Comparison of ENCODE assay signal across 17 mouse cellular contexts in the genomic region with DNA sequence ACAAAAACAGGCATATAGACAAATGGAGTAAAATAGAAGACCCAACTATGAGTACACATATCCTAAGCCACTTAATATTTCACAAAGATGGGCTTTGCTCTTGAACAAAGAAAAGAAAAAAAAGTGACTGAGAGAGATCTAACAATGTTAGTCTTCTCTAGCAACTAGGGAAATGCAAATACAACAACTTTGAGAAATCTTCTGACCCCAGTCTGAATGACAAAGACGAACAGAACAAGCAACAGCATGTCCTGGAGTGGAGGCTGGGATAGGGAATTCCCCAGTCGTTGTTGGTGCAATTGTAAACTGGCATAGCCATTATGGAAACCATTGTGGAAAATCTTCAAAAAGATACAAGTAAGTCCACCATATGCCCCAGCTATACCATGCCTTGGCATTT.
DNase-seq lines count a peak whose midpoint lies in the region; TF ChIP-seq lines count a peak whose summit lies in the region.
"Had no signal": no experiment of that assay in that cellular context is flagged by ENCODE, and none has a peak within 500 bp of the region (broad histone marks: within the 10 kb centered on the region; RNA-seq: fewer than 3 reads in every experiment).

No protein-coding gene starts in this region.

- no peak for TF ChIP-seq CTCF in CH12.LX (conservative IDR thresholded peaks at IDR 0.05 in 1 of 2, IDR thresholded peaks at IDR 0.05 in 1 of 2; ENCODE audit: low read depth in 2 of 2, low read length in 2 of 2)

- TF ChIP-seq POLR2A in CH12.LX (IDR thresholded peaks at IDR 0.05; ENCODE audit: low read depth, low read length), result no peak

- no peaks in the 10 kb centered on the region for H3K27me3 ChIP-seq in CH12.LX (replicated peaks)
- H3K27me3 ChIP-seq: embryonic facial prominence, embryonic 12.5 days; forebrain, embryonic 13.5 days; forebrain, embryonic 15.5 days had no signal

- peak; percentile 54 for TF ChIP-seq EP300 in CH12.LX (IDR thresholded peaks at IDR 0.05; ENCODE audit: low read length)

- in situ Hi-C loops in CH12.LX (cut with MboI; ENCODE audit: low pct_ligation_motif_present, low pct_unique_long_range_greater_than_20kb, low sequenced_read_pairs), result no loop called here
- in situ Hi-C loops in ES-E14 (cut with MboI; ENCODE audit: low sequenced_read_pairs in 2 of 2, unreplicated experiment in 2 of 2), result no loop called here

- H3K4me1 ChIP-seq in CH12.LX (ENCODE audit: control insufficient read depth in 1 of 2, insufficient read depth in 2 of 2) (peaks cover 3 to 27% of the 10 kb centered on the region in 2 experiments; a peak in 3 of 4 replicates), ES-E14 (ENCODE audit: control insufficient read depth in 2 of 2, insufficient read depth in 2 of 2, low read length in 2 of 2, poor library complexity in 1 of 2) (peaks cover 0 to 3% of the 10 kb centered on the region in 2 experiments; a peak in 2 of 4 replicates)
- H3K4me1 ChIP-seq: embryonic facial prominence, embryonic 12.5 days; forebrain, embryonic 13.5 days; forebrain, embryonic 15.5 days had no signal

- no peaks in the 10 kb centered on the region for H3K79me2 ChIP-seq in CH12.LX (replicated peaks; ENCODE audit: control insufficient read depth, extremely low read depth, insufficient read depth, poor library complexity, severe bottlenecking)

- H3K36me3 ChIP-seq in CH12.LX (replicated peaks in 1 of 2; ENCODE audit: control insufficient read depth in 1 of 2, insufficient read depth in 1 of 2, low read length in 1 of 2) (peaks cover 0 to 2% of the 10 kb centered on the region in 2 experiments), ES-E14 (ENCODE audit: control insufficient read depth, insufficient read depth, low read length, poor library complexity, severe bottlenecking) (no peaks in the 10 kb centered on the region)
- H3K36me3 ChIP-seq: embryonic facial prominence, embryonic 10.5 days; embryonic facial prominence, embryonic 12.5 days; forebrain, embryonic 15.5 days had no signal

- H3K27ac ChIP-seq in CH12.LX (ENCODE audit: insufficient read depth, low read depth) (peak overlapping the region; percentile 23; the same call in 1 of the 2 replicates), ES-E14 (ENCODE audit: insufficient read depth, low read depth, low read length, poor library complexity, severe bottlenecking) (no peak overlapping the region)
- H3K27ac ChIP-seq: embryonic facial prominence, embryonic 10.5 days; embryonic facial prominence, embryonic 12.5 days; forebrain, embryonic 13.5 days; forebrain, embryonic 15.5 days had no signal

- H3K4me3 ChIP-seq in CH12.LX (replicated peaks in 1 of 3; ENCODE audit: low read depth in 2 of 3, low read length in 2 of 3, poor library complexity in 1 of 3) (no peak overlapping the region), ES-E14 (ENCODE audit: insufficient read depth in 1 of 2, low read depth in 1 of 2, low read length in 2 of 2, poor library complexity in 1 of 2, severe bottlenecking in 1 of 2) (no peak overlapping the region)
- H3K4me3 ChIP-seq: embryonic facial prominence, embryonic 10.5 days; embryonic facial prominence, embryonic 12.5 days; forebrain, embryonic 13.5 days; forebrain, embryonic 15.5 days had no signal

- no peak overlapping the region for H3K4me2 ChIP-seq in CH12.LX (ENCODE audit: insufficient read depth, low read depth, poor library complexity, severe bottlenecking)
- H3K4me2 ChIP-seq: embryonic facial prominence, embryonic 12.5 days; forebrain, embryonic 13.5 days; forebrain, embryonic 15.5 days had no signal

- no peaks in the 10 kb centered on the region for H3K9me3 ChIP-seq in CH12.LX (replicated peaks; ENCODE audit: low read length)
- no peaks in the 10 kb centered on the region for H3K9me3 ChIP-seq in ES-E14 (ENCODE audit: control insufficient read depth, insufficient read depth, low read depth, low read length)
- H3K9me3 ChIP-seq: embryonic facial prominence, embryonic 10.5 days; embryonic facial prominence, embryonic 12.5 days; forebrain, embryonic 13.5 days; forebrain, embryonic 15.5 days had no signal

- dilution Hi-C loops in CH12.LX (cut with MboI; ENCODE audit: extremely low pct_ligation_motif_present, extremely low pct_unique_long_range_greater_than_20kb, low sequenced_read_pairs), result no loop called here

- H3K9ac ChIP-seq in CH12.LX (ENCODE audit: insufficient read depth, low read depth) (no peak overlapping the region), ES-E14 (ENCODE audit: insufficient read depth, low read depth, low read length, poor library complexity, severe bottlenecking) (no peak overlapping the region)
- H3K9ac ChIP-seq: embryonic facial prominence, embryonic 12.5 days; forebrain, embryonic 13.5 days; forebrain, embryonic 15.5 days; forebrain, postnatal 0 days had no signal

- DNase-seq in CH12.LX (ENCODE audit: extremely low read depth) (peak; percentile 24), ES-E14 (ENCODE audit: low read depth, low spot score) (no peak), ZHBTc4 (ENCODE audit: low read depth, low spot score) (peak; percentile 24)
- no peak for DNase-seq in layer of hippocampus, adult 8-10 months (ENCODE audit: low spot score in 2 of 2)
- no peak for DNase-seq in cerebellum, postnatal 14 days
- DNase-seq: adrenal gland, postnatal 14 days; adrenal gland, postnatal 36 days; B cell, adult 2 months; cerebellum, adult 11-12 months; cerebellum, adult 2 months; cerebellum, adult 9-10 months; cerebellum, postnatal 10 days; forebrain, postnatal 0 days had no signal

- TF ChIP-seq RAD21 in CH12.LX (IDR thresholded peaks at IDR 0.05; ENCODE audit: low read depth, low read length), result no peak

TF ChIP-seq in CH12.LX, 34 proteins besides CTCF, POLR2A, EP300 and RAD21:
- TF ChIP-seq SMC3 (IDR thresholded peaks at IDR 0.05; ENCODE audit: low read depth, low read length) (no peak), ZNF384 (IDR thresholded peaks at IDR 0.05; ENCODE audit: low read depth, low read length) (peak; percentile 53), CHD1 (IDR thresholded peaks at IDR 0.05; ENCODE audit: low read depth, low read length) (peak; percentile 89), TCF12 (IDR thresholded peaks at IDR 0.05; ENCODE audit: low read depth, low read length) (peak; percentile 30; the same call in 1 of the 2 replicates), IRF4 (IDR thresholded peaks at IDR 0.05; ENCODE audit: low read depth, low read length) (0 out of 2 replicates have a peak, but pooled peaks have one; percentile 39)

TF ChIP-seq in ES-E14, 5 proteins besides CTCF, POLR2A, EP300 and RAD21:
- no peak for TF ChIP-seq ZC3H11A (IDR thresholded peaks at IDR 0.05; ENCODE audit: borderline replicate concordance, low read depth, low read length)
- peak; percentile 29; the same call in 1 of the 2 replicates for TF ChIP-seq ZNF384 (IDR thresholded peaks at IDR 0.05; ENCODE audit: low read depth, low read length)

Comparison
In these comparisons a context has a peak if more than half of its experiments do, and no peak if none do; other contexts are left out.
1. DNase-seq: peak in CH12.LX (single experiment) and ZHBTc4 (single experiment); none in ES-E14 (single experiment), layer of hippocampus, adult 8-10 months (0 of 2) and cerebellum, postnatal 14 days (0 of 2).